Mouse (Mus musculus): ENCODE measurements at regions not wholly inside any gene's neighbourhood (a gene's known extent, or its start where the extent isn't known, plus 50 kb on each side); places are given as distances from the start of the nearest gene placed in this dataset.

- no peak for TF ChIP-seq POLR2A (IDR thresholded peaks at IDR 0.05; ENCODE audit: control insufficient read depth, low read depth, low read length)
- no peak for TF ChIP-seq CTCF (IDR thresholded peaks at IDR 0.05; ENCODE audit: control insufficient read depth, insufficient read depth, insufficient replicate concordance, low read depth, low read length)
These were observed 249.8 kb downstream of the En1 start for GRCm38 (mm10) chr1:120851860-120852503.
